Mouse (Mus musculus) kidney, embryonic 16.5 days (tissue): ENCODE results near the gene Galnt10. TPM values are rescaled to one million over a fixed set of nuclear protein-coding genes. Genes with fewer than 3 reads are reported as not detected.
A peak's percentile ranks its signal among the peaks of the same experiment; 100 is the strongest.
"Not testable (repeated sequence)": the region's sequence is repeated elsewhere in the genome, so short reads cannot be mapped to it uniquely, and the experiment has no call there.

ENCODE experiments used
- ATAC-seq: fragments of 200-750 bp; cut with Nextera tagmentation; 2 replicates; pipeline ENCODE4 v1.8.0; 2017; ENCODE audit warnings: moderate TSS enrichment; ENCODE audit not compliant: low FRiP score, low TSS enrichment
- H3K27ac ChIP-seq: fragments of 300-500 bp; sonication (generic); 2 replicates; pipeline ENCODE4 v1.5.1; 2014; ENCODE audit warnings: low read length
- H3K27me3 ChIP-seq: fragments of 300-500 bp; sonication (generic); 2 replicates; pipeline ENCODE4 v1.6.1; 2014; ENCODE audit warnings: low read length, control low read depth, mixed read lengths; ENCODE audit not compliant: insufficient read depth
- H3K36me3 ChIP-seq: fragments of 300-500 bp; sonication (generic); 2 replicates; pipeline ENCODE4 v1.6.1; 2014; ENCODE audit warnings: low read length, control low read depth, mixed read lengths; ENCODE audit not compliant: insufficient read depth
- H3K4me1 ChIP-seq: fragments of 300-500 bp; sonication (generic); 2 replicates; pipeline ENCODE4 v1.6.1; 2014; ENCODE audit warnings: low read length, control low read depth, mixed read lengths; ENCODE audit not compliant: insufficient read depth
- H3K4me2 ChIP-seq: fragments of 300-500 bp; sonication (generic); replicated peaks from 2 replicates; pipeline ENCODE4 v1.6.1; 2014; ENCODE audit warnings: low read depth, low read length
- H3K4me3 ChIP-seq: fragments of 300-500 bp; sonication (generic); 2 replicates; pipeline ENCODE4 v1.5.1; 2014; ENCODE audit warnings: mild to moderate bottlenecking, low read length
- H3K9ac ChIP-seq: fragments of 300-500 bp; sonication (generic); replicated peaks from 2 replicates; pipeline ENCODE4 v1.6.1; 2014; ENCODE audit warnings: low read length
- H3K9me3 ChIP-seq: fragments of 300-500 bp; sonication (generic); 2 replicates; pipeline ENCODE4 v1.6.1; 2016; ENCODE audit warnings: low read length, control low read depth
- WGBS: fragments of 180-500 bp; shearing (Covaris S2); extraction: QIAGEN DNeasy Blood & Tissue Kit; methylation state at CpG from one replicate; pipeline ENCODE4 v1.1.7; 2014; 5-methylcytosine and 5-hydroxymethylcytosine counted together
- polyA plus RNA-seq: library from polyadenylated mRNA; unstranded; fragments of >200 nt; fragmentation: Nextera tagmentation; extraction: Ambion mirVana; gene quantifications from 2 replicates; pipeline ENCODE4 v1.2.1, GENCODE M21; 2015

The Galnt10 gene
- polyA plus RNA-seq, 1 experiment from 2014 or later: 23.6 TPM

DNA sequence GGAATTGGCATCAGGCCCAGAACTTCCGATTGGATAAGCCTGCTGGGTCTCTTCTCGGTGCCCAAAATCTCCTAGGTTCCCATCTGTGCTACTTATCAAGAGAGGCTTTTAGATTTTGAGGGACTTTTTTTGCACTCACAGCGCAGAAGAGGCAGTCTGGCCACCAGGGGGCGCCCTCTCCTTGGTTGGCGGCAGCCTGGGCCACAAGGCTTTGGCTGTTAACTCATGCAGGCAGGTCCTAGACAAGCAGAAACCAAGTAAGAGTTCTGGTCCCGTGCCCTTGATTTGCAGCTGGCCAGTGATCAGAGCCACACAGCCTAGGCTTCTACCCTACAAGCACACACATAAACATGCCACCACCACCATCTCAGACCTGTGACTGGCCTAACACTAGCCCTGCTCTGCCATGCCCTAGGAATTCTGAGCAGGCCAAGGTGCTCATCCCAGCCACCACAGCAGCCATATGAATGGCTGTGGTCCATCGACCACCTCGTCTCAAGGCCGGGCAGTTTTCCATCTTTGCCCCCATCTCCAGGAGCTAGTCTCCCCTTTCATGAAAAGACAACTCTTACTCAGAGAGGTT, 174.8 kb downstream of the Galnt10 start:
- WGBS: 26% methylated on average over 9 of the region's 9 CpGs
- no peaks in the 10 kb centered on the region for H3K36me3 ChIP-seq
- no peak overlapping the region for H3K9ac ChIP-seq
- ATAC-seq: 0 out of 2 replicates have a peak, but pooled peaks have one; percentile 49
- 0 out of 2 replicates have a peak, but pooled peaks cover 2% of the 10 kb centered on the region for H3K9me3 ChIP-seq
- no peak overlapping the region for H3K27ac ChIP-seq
- H3K4me2 ChIP-seq: no peak overlapping the region
- H3K4me1 ChIP-seq: peaks cover 3% of the 10 kb centered on the region; the same call in 1 of the 2 replicates
- H3K27me3 ChIP-seq: peaks cover 14% of the 10 kb centered on the region; the same call in 1 of the 2 replicates
- H3K4me3 ChIP-seq: no peak overlapping the region

DNA sequence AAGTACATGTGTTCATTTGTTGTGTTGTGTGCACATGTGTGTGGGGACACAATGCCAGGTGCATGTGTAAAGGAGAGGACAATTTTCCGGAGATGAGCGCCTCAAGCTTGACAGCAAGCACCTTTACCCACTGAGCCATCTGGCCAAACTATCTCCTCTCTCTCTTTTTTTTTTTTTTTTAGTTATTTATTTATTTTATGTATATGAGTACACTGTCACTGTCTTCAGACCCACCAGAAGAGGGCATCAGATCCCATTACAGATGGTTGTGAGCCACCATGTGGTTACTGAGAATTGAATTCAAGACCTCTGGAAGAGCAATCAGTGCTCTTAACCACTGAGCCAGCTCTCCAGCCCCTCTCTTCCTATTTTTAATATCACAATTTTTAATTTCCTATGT, 177.9 kb downstream of the Galnt10 start:
- WGBS: 96% methylated on average over 2 of the region's 2 CpGs
- not testable (repeated sequence) for H3K36me3 ChIP-seq, H3K27ac ChIP-seq, H3K9ac ChIP-seq, H3K4me2 ChIP-seq, ATAC-seq, H3K9me3 ChIP-seq, H3K4me3 ChIP-seq
- Histone ChIP-seq H3K27me3 (peaks cover 44% of the 10 kb centered on the region), H3K4me1 (peaks cover 10% of the 10 kb centered on the region)

DNA sequence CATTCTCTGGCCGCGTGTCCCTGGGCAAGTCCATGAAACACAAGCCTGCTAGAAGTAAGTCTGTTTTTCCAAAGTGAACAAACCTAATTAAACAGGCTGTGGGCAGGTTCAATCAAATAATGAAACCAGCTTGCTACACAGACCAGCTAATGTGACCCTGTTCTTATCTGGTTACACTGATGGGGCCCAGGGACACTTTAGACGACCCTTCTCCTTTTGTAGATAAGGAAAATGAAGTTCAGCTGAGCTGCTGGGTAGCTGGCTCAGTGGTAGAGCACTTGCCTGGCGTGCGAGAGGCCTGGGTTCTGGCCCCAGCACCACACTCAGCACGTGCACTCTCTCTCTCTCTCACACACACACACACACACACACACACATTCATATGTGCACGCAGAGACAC, 178.5 kb downstream of the Galnt10 start:
- H3K9me3 ChIP-seq: no peaks in the 10 kb centered on the region
- no peak overlapping the region for H3K9ac ChIP-seq
- no peak for ATAC-seq
- H3K4me1 ChIP-seq: peaks cover 10% of the 10 kb centered on the region
- peaks cover 49% of the 10 kb centered on the region for H3K27me3 ChIP-seq
- no peak overlapping the region for H3K4me3 ChIP-seq
- no peak overlapping the region for H3K4me2 ChIP-seq
- WGBS: 77% methylated on average over 7 of the region's 7 CpGs
- no peak overlapping the region for H3K27ac ChIP-seq
- H3K36me3 ChIP-seq: no peaks in the 10 kb centered on the region

DNA sequence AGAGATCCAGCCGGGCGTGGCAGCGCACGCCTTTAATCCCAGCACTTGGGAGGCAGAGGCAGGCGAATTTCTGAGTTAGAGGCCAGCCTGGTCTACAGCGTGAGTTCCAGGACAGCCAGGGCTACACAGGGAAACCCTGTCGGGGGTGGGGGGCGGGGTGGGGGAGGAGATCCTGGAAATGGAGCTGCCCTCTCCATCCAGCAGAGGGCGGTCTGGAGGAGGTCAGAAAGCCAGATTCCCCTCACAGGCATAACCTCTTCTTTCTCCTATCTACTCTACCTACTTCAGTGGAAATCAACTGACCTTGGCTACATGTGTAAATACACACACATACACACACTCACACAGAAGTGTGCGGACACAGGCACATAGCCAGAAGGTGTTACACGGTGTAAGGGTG, 180.0 kb downstream of the Galnt10 start:
- not testable (repeated sequence) for ATAC-seq, H3K36me3 ChIP-seq, H3K9me3 ChIP-seq, H3K4me2 ChIP-seq, H3K27ac ChIP-seq, H3K4me3 ChIP-seq, H3K9ac ChIP-seq
- peaks cover 64% of the 10 kb centered on the region for H3K27me3 ChIP-seq
- whole genome bisulfite sequencing: 54% methylated on average over 11 of the region's 11 CpGs
- peaks cover 17% of the 10 kb centered on the region for H3K4me1 ChIP-seq

DNA sequence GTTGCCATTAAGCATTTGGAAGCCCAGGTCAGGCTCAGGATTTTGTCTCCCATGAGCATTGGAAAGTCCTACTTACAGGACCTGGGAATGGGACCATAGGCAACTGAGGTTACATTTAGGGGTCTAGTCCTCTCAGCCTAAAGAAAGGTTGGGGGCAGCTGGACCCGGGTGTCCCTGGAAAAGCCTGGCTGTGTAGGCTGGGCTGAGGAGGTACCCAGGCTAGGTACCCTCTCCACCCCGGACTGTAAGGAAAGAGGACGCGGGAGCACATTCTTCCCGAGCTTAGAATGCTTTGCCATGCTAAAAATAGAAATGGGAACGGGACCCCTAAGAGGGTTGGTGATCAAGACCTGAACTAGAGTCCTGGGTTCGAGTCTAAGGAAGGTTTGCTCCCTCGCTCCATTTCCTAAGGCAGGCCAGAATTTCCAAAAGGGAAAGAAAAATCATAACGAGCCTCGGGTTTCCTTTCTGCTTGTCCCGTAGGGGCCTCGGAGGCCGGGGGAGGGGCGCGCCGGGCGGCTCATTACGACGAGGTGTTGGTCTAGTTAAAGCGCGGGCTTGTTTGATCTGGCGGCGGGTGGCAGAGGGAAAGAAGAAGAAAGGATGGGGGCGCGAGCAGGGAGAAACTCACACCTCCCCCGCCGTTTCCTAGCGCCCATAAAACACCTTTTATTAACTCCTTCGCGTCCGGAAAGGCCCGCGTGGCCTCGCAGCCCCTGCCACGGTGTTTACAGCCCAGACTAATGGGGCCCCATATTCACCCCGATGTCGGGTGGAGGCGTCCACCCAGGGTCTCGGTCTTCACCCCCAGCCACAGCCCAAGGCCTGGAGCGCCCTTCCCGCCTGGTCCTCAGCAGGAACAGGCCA, 182.0 kb downstream of the Galnt10 start:
- peaks cover 85% of the 10 kb centered on the region for H3K27me3 ChIP-seq
- under 1% methylated on average over 41 of the region's 41 CpGs for WGBS
- peak overlapping the region; percentile 38; the same call in 1 of the 2 replicates for H3K9ac ChIP-seq
- ATAC-seq: no peak
- no peak overlapping the region for H3K27ac ChIP-seq
- peak overlapping the region; percentile 39 for H3K4me3 ChIP-seq
- H3K36me3 ChIP-seq: no peaks in the 10 kb centered on the region
- H3K4me2 ChIP-seq: peak overlapping the region; percentile 57
- peaks cover 17% of the 10 kb centered on the region for H3K4me1 ChIP-seq
- H3K9me3 ChIP-seq: no peaks in the 10 kb centered on the region

DNA sequence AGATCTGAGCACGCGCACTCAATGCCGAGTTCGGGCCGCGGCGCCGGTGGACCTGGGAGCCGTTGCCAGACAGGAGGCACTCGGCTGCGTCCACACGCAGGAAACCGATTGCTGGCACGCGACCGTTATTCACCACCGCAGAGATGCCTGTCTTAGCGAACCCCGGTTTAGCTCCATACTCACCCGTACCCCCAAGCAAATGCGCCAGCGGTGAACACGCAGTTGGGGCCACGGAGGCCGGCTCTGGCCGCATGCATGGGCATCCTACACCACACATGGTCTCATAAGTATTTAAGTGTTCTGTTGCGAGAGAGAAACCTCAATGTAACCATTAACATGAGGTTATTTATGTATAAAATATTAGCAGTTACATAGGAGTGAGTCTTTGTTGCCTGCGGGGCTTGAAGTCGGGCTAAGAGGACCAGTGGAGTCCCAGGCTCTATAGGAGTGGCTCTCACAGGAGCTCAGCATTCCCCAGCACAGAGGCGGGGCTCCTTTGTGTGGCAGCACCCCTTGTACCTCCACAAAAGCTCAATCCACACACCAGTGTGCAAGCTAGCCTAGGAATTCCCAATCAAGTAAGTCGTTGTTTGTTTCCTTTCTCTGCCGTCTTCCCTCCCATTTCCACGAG, 182.8 kb downstream of the Galnt10 start:
- WGBS: under 1% methylated on average over 33 of the region's 33 CpGs
- peaks cover 92% of the 10 kb centered on the region for H3K27me3 ChIP-seq
- H3K4me3 ChIP-seq: peak overlapping the region; percentile 39
- peak overlapping the region; percentile 38; the same call in 1 of the 2 replicates for H3K9ac ChIP-seq
- peaks cover 17% of the 10 kb centered on the region for H3K4me1 ChIP-seq
- no peak for ATAC-seq
- H3K27ac ChIP-seq: no peak overlapping the region
- peak overlapping the region; percentile 57 for H3K4me2 ChIP-seq
- H3K36me3 ChIP-seq: no peaks in the 10 kb centered on the region
- H3K9me3 ChIP-seq: no peaks in the 10 kb centered on the region

DNA sequence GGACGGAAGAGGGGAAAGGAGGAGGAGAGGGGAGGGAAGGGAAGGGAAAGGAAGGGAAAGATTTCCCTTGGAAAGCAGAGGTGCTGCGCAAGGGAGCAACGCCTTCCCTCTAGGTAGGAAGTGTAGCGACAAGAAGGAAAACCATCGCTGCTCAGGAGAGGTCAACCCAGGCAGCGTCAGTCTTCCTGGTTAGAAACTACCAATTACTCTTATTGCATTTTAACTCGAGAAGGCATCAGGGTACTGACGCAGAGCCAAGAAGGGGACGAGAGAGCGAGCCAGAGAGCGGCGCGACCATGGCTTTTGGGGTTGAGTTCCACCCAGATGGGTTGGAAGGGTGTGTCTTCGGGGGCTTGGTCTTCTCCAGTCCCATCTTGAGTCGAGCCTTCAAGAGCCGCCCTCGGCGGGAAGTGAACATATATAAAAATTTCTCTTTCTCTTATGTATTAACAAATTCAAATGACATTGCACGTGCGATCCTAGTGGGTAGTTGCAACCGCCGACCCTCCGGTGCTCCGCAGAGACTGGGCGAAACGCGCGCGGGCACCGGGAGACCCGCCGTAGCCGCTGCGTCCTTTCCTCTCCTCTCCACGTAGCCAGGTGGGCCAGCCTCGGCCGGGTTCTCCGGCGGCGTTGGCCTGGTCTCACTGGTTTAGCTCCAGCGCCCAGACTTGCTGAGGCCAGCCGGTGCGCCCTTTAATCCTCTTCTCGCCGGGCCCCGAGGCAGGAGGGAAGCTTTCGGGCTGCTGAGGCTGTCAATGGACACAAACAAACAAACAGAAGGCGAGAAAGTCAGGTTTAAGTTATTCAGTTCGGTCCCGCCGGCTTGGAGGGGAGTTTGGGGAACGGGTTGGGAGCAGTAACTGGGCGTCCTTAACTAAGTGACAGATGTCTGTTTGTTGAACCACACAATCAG, 184.0 kb downstream of the Galnt10 start:
- peak overlapping the region; percentile 24 for H3K4me2 ChIP-seq
- peaks cover 21% of the 10 kb centered on the region for H3K4me1 ChIP-seq
- 0 out of 2 replicates have a peak overlapping the region, but pooled peaks have one; percentile 11 for H3K4me3 ChIP-seq
- no peak overlapping the region for H3K27ac ChIP-seq
- 4% methylated on average over 53 of the region's 53 CpGs for WGBS
- H3K9me3 ChIP-seq: no peaks in the 10 kb centered on the region
- peaks cover 96% of the 10 kb centered on the region for H3K27me3 ChIP-seq
- no peak for ATAC-seq
- no peaks in the 10 kb centered on the region for H3K36me3 ChIP-seq
- H3K9ac ChIP-seq: no peak overlapping the region

DNA sequence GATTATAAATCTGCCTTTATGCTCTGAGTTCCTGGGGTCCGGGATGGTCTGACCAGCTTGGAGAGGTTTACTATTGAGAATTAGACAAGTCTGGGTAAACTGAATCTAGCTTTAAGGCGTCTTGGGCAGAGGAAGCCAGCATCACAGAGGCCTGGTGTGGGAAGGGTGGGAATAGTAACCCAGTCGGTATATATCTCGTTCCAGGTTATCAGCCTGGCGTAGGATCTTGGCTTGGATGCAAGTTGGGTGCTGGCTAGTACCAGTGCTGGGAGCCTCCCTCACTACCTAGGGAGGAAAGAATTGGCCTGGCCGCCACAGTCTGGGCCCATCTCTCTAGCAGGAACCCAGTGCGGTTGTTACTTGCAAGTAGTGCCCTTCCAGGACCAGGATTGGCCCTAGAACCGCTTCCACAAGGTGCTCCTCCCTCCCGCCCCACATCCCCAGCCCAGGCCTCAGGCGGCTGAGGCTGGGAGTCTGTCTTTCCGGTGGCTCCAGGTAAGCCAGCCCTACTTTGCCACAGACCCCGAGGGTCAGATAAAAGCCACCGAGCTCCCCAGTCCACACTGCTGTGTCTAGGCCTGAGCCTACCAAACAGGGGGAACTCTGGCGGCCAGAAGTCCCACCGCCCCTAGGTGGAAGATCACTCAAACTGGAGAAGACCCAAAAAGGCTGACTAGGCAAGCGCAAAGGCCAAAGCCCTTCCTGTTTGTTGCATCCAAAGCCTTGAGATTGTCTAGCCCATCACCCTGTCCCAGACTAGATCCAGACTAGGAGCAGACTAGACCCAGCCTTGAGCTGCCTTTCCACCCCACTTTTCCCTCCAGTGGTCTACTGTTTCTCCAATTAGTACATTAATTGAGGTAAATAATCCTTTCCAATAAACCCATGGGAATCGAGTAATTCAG, 184.9 kb downstream of the Galnt10 start:
- Histone ChIP-seq H3K4me2 (no peak overlapping the region), H3K4me3 (no peak overlapping the region), H3K27ac (no peak overlapping the region), H3K36me3 (no peaks in the 10 kb centered on the region), H3K4me1 (peaks cover 21% of the 10 kb centered on the region), H3K9ac (no peak overlapping the region), H3K9me3 (no peaks in the 10 kb centered on the region), H3K27me3 (peaks cover 97% of the 10 kb centered on the region)
- 36% methylated on average over 17 of the region's 17 CpGs for WGBS
- no peak for ATAC-seq
